Mouse (Mus musculus): ENCODE data around the gene Col6a6. TPM values are rescaled to one million over a fixed set of nuclear protein-coding genes. Genes with fewer than 3 reads are reported as not detected.
A peak's percentile ranks its signal among the peaks of the same experiment; 100 is the strongest.

The Col6a6 gene
- total and polyA plus RNA-seq, 2 experiments from 2014 or later = 0.23 to 0.31 TPM

- H3K27ac ChIP-seq = no peak overlapping the region
- H3K9me3 ChIP-seq (ENCODE audit: low read length) = no peaks in the 10 kb centered on the region
- no peak overlapping the region for H3K4me2 ChIP-seq (ENCODE audit: low read depth, low read length)
- 38% methylated on average over 7 of the region's 7 CpGs for WGBS
- no peaks in the 10 kb centered on the region for H3K27me3 ChIP-seq (ENCODE audit: insufficient read depth, low read length)
- DNase-seq (ENCODE audit: low spot score) = peak; percentile 34
- no peak overlapping the region for H3K9ac ChIP-seq (replicated peaks; ENCODE audit: low read length)
- H3K4me3 ChIP-seq (ENCODE audit: low read length) = no peak overlapping the region
- H3K36me3 ChIP-seq (ENCODE audit: insufficient read depth, low read length) = no peaks in the 10 kb centered on the region
- TF ChIP-seq CTCF (IDR thresholded peaks at IDR 0.05; ENCODE audit: low read depth) = no peak
- no peak for ATAC-seq
- 0 out of 2 replicates have a peak, but pooled peaks cover 4% of the 10 kb centered on the region for H3K4me1 ChIP-seq (ENCODE audit: insufficient read depth, low read length)
These were observed 57.3 kb downstream of the Col6a6 start for GRCm38 (mm10) chr9:105770690-105771089.

GRCm38 (mm10) chr9:105765891-105766290 is 62.1 kb downstream of the Col6a6 start:
- WGBS = 75% methylated on average over 2 of the region's 2 CpGs
- H3K9me3 ChIP-seq (ENCODE audit: low read length) = no peaks in the 10 kb centered on the region
- ATAC-seq = no peak
- no peaks in the 10 kb centered on the region for H3K27me3 ChIP-seq (ENCODE audit: insufficient read depth, low read length)
- DNase-seq (ENCODE audit: low spot score) = no peak
- H3K4me1 ChIP-seq (ENCODE audit: insufficient read depth, low read length) = 0 out of 2 replicates have a peak, but pooled peaks cover 4% of the 10 kb centered on the region
- H3K9ac ChIP-seq (replicated peaks; ENCODE audit: low read length) = no peak overlapping the region
- H3K36me3 ChIP-seq (ENCODE audit: insufficient read depth, low read length) = no peaks in the 10 kb centered on the region
- H3K27ac ChIP-seq = no peak overlapping the region
- H3K4me3 ChIP-seq (ENCODE audit: low read length) = no peak overlapping the region
- no peak for TF ChIP-seq CTCF (IDR thresholded peaks at IDR 0.05; ENCODE audit: low read depth)
- H3K4me2 ChIP-seq (ENCODE audit: low read depth, low read length) = no peak overlapping the region

GRCm38 (mm10) chr9:105764681-105765080 is 63.3 kb downstream of the Col6a6 start:
- Histone ChIP-seq H3K4me1 (ENCODE audit: insufficient read depth, low read length) (no peaks in the 10 kb centered on the region), H3K27me3 (ENCODE audit: insufficient read depth, low read length) (no peaks in the 10 kb centered on the region), H3K27ac (no peak overlapping the region), H3K4me2 (ENCODE audit: low read depth, low read length) (no peak overlapping the region), H3K9me3 (ENCODE audit: low read length) (no peaks in the 10 kb centered on the region), H3K9ac (replicated peaks; ENCODE audit: low read length) (no peak overlapping the region), H3K4me3 (ENCODE audit: low read length) (no peak overlapping the region), H3K36me3 (ENCODE audit: insufficient read depth, low read length) (no peaks in the 10 kb centered on the region)
- ATAC-seq (no peak), DNase-seq (ENCODE audit: low spot score) (no peak)
- no peak for TF ChIP-seq CTCF (IDR thresholded peaks at IDR 0.05; ENCODE audit: low read depth)
- 91% methylated on average over 5 of the region's 5 CpGs for WGBS

- Histone ChIP-seq H3K9ac (replicated peaks; ENCODE audit: low read length) (no peak overlapping the region), H3K4me2 (ENCODE audit: low read depth, low read length) (no peak overlapping the region), H3K36me3 (ENCODE audit: insufficient read depth, low read length) (no peaks in the 10 kb centered on the region), H3K27me3 (ENCODE audit: insufficient read depth, low read length) (no peaks in the 10 kb centered on the region), H3K27ac (no peak overlapping the region), H3K9me3 (ENCODE audit: low read length) (no peaks in the 10 kb centered on the region), H3K4me3 (ENCODE audit: low read length) (no peak overlapping the region), H3K4me1 (ENCODE audit: insufficient read depth, low read length) (no peaks in the 10 kb centered on the region)
- DNase-seq (ENCODE audit: low spot score) = no peak
- TF ChIP-seq CTCF (IDR thresholded peaks at IDR 0.05; ENCODE audit: low read depth) = no peak
- ATAC-seq = no peak
- 82% methylated on average over 5 of the region's 5 CpGs for WGBS
These were observed 63.8 kb downstream of the Col6a6 start for GRCm38 (mm10) chr9:105764127-105764526.

- Histone ChIP-seq H3K9ac (replicated peaks; ENCODE audit: low read length) (no peak overlapping the region), H3K27ac (no peak overlapping the region), H3K4me1 (ENCODE audit: insufficient read depth, low read length) (no peaks in the 10 kb centered on the region), H3K4me2 (ENCODE audit: low read depth, low read length) (no peak overlapping the region), H3K27me3 (ENCODE audit: insufficient read depth, low read length) (no peaks in the 10 kb centered on the region), H3K4me3 (ENCODE audit: low read length) (no peak overlapping the region), H3K36me3 (ENCODE audit: insufficient read depth, low read length) (no peaks in the 10 kb centered on the region), H3K9me3 (ENCODE audit: low read length) (no peaks in the 10 kb centered on the region)
- DNase-seq (ENCODE audit: low spot score) = no peak
- 80% methylated on average over 3 of the region's 3 CpGs for WGBS
- no peak for TF ChIP-seq CTCF (IDR thresholded peaks at IDR 0.05; ENCODE audit: low read depth)
- ATAC-seq = no peak
These were observed 64.3 kb downstream of the Col6a6 start for GRCm38 (mm10) chr9:105763625-105764024.

- Histone ChIP-seq H3K4me1 (ENCODE audit: insufficient read depth, low read length) (no peaks in the 10 kb centered on the region), H3K9ac (replicated peaks; ENCODE audit: low read length) (no peak overlapping the region), H3K27ac (no peak overlapping the region), H3K27me3 (ENCODE audit: insufficient read depth, low read length) (no peaks in the 10 kb centered on the region), H3K4me3 (ENCODE audit: low read length) (no peak overlapping the region), H3K36me3 (ENCODE audit: insufficient read depth, low read length) (no peaks in the 10 kb centered on the region), H3K4me2 (ENCODE audit: low read depth, low read length) (no peak overlapping the region), H3K9me3 (ENCODE audit: low read length) (no peaks in the 10 kb centered on the region)
- 84% methylated on average over 7 of the region's 7 CpGs for WGBS
- ATAC-seq = no peak
- no peak for DNase-seq (ENCODE audit: low spot score)
- no peak for TF ChIP-seq CTCF (IDR thresholded peaks at IDR 0.05; ENCODE audit: low read depth)
These were observed 65.7 kb downstream of the Col6a6 start for GRCm38 (mm10) chr9:105762274-105762673.

GRCm38 (mm10) chr9:105758861-105759260 is 69.1 kb downstream of the Col6a6 start:
- H3K4me3 ChIP-seq (ENCODE audit: low read length) = no peak overlapping the region
- H3K4me2 ChIP-seq (ENCODE audit: low read depth, low read length) = no peak overlapping the region
- no peaks in the 10 kb centered on the region for H3K9me3 ChIP-seq (ENCODE audit: low read length)
- 75% methylated on average over 5 of the region's 5 CpGs for WGBS
- no peak for ATAC-seq
- TF ChIP-seq CTCF (IDR thresholded peaks at IDR 0.05; ENCODE audit: low read depth) = no peak
- no peaks in the 10 kb centered on the region for H3K4me1 ChIP-seq (ENCODE audit: insufficient read depth, low read length)
- H3K9ac ChIP-seq (replicated peaks; ENCODE audit: low read length) = no peak overlapping the region
- DNase-seq (ENCODE audit: low spot score) = no peak
- H3K27me3 ChIP-seq (ENCODE audit: insufficient read depth, low read length) = no peaks in the 10 kb centered on the region
- H3K36me3 ChIP-seq (ENCODE audit: insufficient read depth, low read length) = no peaks in the 10 kb centered on the region
- H3K27ac ChIP-seq = no peak overlapping the region
